In genomic region chr10:99264301-99265010, GRCm38 (mm10) we compare ENCODE assay signal across 8 mouse cellular contexts. TPM values are rescaled to one million over a fixed set of nuclear protein-coding genes. Genes with fewer than 3 reads are reported as not detected.
A peak's percentile ranks its signal among the peaks of the same experiment; 100 is the strongest.
DNase-seq lines count a peak whose midpoint lies in the region; ATAC-seq lines count a peak whose summit lies in the region.

No protein-coding gene starts in this region.

- H3K27me3 ChIP-seq in forebrain, embryonic 15.5 days: peaks cover 20% of the 10 kb centered on the region; the same call in 1 of the 2 replicates
- H3K27me3 ChIP-seq in stomach, embryonic 16.5 days (ENCODE audit: control insufficient read depth, insufficient read depth, low read length): no peaks in the 10 kb centered on the region

- no peaks in the 10 kb centered on the region for H3K9me3 ChIP-seq in forebrain, embryonic 15.5 days
- no peaks in the 10 kb centered on the region for H3K9me3 ChIP-seq in stomach, embryonic 16.5 days (replicated peaks; ENCODE audit: control insufficient read depth, low read length)

- WGBS in forebrain, embryonic 15.5 days: under 1% methylated on average over 26 of the region's 26 CpGs
- 4% methylated on average over 26 of the region's 26 CpGs for WGBS in stomach, embryonic 16.5 days

- H3K4me1 ChIP-seq in forebrain, embryonic 15.5 days: peaks cover 61% of the 10 kb centered on the region
- H3K4me1 ChIP-seq in stomach, embryonic 16.5 days (ENCODE audit: control insufficient read depth, insufficient read depth, low read length): peaks cover 24% of the 10 kb centered on the region

- peak overlapping the region; percentile 78 for H3K4me3 ChIP-seq in forebrain, embryonic 15.5 days
- H3K4me3 ChIP-seq in stomach, embryonic 16.5 days (replicated peaks; ENCODE audit: low read length): peak overlapping the region; percentile 74

- no peak for ATAC-seq in forebrain, embryonic 15.5 days (replicated peaks)
- ATAC-seq in stomach, embryonic 16.5 days (ENCODE audit: insufficient read depth, low FRiP score): no peak

- peak overlapping the region; percentile 92 for H3K4me2 ChIP-seq in forebrain, embryonic 15.5 days (replicated peaks)
- peak overlapping the region; percentile 85 for H3K4me2 ChIP-seq in stomach, embryonic 16.5 days (ENCODE audit: low read depth, low read length)

- H3K9ac ChIP-seq in forebrain, embryonic 15.5 days (replicated peaks): peak overlapping the region; percentile 59
- peak overlapping the region; percentile 92 for H3K9ac ChIP-seq in stomach, embryonic 16.5 days (ENCODE audit: low read length)

- DNase-seq in lung, adult 18-20 months: peak; percentile 30 to 33
- no peak for DNase-seq in lung, postnatal 25 days (ENCODE audit: low spot score)
- DNase-seq in adrenal gland, postnatal 10 days: peak; percentile 59
- DNase-seq in kidney, adult 18-20 months: peak; percentile 61
- DNase-seq in lung, postnatal 10 days: peak; percentile 42
- no peak for DNase-seq in gastrocnemius, postnatal 4 days (ENCODE audit: low spot score in 2 of 2)

- peak overlapping the region; percentile 93 for H3K27ac ChIP-seq in forebrain, embryonic 15.5 days (replicated peaks)
- peak overlapping the region; percentile 97 for H3K27ac ChIP-seq in stomach, embryonic 16.5 days (ENCODE audit: low read length)

- H3K36me3 ChIP-seq in forebrain, embryonic 15.5 days: no peaks in the 10 kb centered on the region
- H3K36me3 ChIP-seq in stomach, embryonic 16.5 days (ENCODE audit: control insufficient read depth, insufficient read depth, low read length): peaks cover 3% of the 10 kb centered on the region; the same call in 1 of the 2 replicates

RNA-seq across cellular contexts. Expression of gene Dusp6, which starts 1.4 kb away (rescaled TPM):
- total RNA-seq in adrenal gland, postnatal 10 days (2021): 10 to 100 TPM; 90.0 to 93.5 TPM
- 33.3 and 36.4 TPM in 2 replicates for polyA plus RNA-seq in forebrain, embryonic 15.5 days (2015; fragmentation: Nextera tagmentation; extraction: Ambion mirVana)
- polyA plus RNA-seq in stomach, embryonic 16.5 days (2015; fragmentation: Nextera tagmentation; extraction: Ambion mirVana): 39.7 and 40.8 TPM in 2 replicates
- total RNA-seq in gastrocnemius, postnatal 4 days (2021): 10 to 100 TPM; 58.5 to 63.1 TPM

Comparison
In these comparisons a context has a peak if more than half of its experiments do, and no peak if none do; other contexts are left out.
1. DNase-seq: peak in lung, adult 18-20 months (2 of 2), adrenal gland, postnatal 10 days (single experiment), kidney, adult 18-20 months (single experiment) and lung, postnatal 10 days (single experiment); none in lung, postnatal 25 days (single experiment) and gastrocnemius, postnatal 4 days (0 of 2).